Mouse (Mus musculus) WW6 (cell line): Measurements from ENCODE around the gene Heatr5b.
"Not testable (repeated sequence)": the region's sequence is repeated elsewhere in the genome, so short reads cannot be mapped to it uniquely, and the experiment has no call there.

Experiments used
- DNase-seq: peaks from one replicate; pipeline ENCODE4 v3.0.0-alpha.2; 2013; ENCODE audit warnings: low read depth, low spot score

Gene Heatr5b

DNA sequence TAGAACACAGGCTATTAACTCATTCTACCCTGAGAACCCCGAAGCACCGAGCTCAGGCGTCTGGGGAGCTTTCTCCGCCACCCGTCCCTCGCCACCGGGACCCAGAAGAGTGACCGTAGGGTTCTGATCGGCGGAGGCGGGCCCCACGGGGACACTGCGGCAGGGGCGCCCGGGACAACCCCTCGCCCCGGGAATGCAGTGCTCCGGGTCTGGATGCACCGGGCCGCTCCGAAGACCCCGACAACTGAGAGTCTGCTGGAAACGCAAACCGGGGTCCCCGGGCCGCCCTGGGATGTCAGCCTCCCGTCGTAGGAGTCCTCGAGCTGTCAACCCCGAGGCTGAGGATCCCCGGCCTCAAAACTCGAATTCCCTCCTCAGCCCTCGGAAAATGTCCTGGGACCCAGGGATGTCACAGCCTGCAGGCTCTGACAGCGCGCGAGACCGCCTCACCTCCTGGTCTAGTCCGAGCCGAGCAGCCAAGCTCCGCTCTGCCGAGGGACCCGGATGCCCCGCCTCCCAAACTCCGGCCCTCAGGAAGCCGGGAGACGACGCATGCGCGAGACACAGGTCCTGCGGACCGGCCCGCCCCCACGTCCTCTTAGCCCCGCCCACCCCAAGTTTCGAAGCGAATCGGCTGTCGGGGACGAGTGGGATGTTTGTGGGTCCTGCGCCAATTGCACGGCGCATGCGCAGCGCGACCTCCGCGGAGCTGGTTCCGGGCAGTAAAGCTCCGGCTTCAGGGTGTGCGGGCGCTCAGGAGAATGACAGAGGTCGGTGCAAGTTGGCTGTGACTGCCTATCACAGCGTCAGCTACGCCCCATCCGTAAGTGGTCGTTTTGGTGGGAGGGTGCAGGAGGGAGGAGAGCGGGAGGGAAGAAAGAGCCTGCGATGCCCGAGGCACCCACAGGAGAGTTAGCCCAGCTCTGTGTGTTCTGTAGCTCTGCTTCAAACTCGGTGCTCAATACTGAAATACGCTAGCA lies at the start of gene Heatr5b, which contains the start of gene Gpatch11:
Heatr5b (minus strand) TSS at position 509 of the 980 bp plus-strand sequence.
Gpatch11 (plus strand) TSS at position 712 of the 980 bp plus-strand sequence.
- peak; percentile 93 for DNase-seq

GRCm38 (mm10) chr17:78883291-78883690 lies 48.1 kb upstream of the Heatr5b start:
- no peak for DNase-seq

DNA sequence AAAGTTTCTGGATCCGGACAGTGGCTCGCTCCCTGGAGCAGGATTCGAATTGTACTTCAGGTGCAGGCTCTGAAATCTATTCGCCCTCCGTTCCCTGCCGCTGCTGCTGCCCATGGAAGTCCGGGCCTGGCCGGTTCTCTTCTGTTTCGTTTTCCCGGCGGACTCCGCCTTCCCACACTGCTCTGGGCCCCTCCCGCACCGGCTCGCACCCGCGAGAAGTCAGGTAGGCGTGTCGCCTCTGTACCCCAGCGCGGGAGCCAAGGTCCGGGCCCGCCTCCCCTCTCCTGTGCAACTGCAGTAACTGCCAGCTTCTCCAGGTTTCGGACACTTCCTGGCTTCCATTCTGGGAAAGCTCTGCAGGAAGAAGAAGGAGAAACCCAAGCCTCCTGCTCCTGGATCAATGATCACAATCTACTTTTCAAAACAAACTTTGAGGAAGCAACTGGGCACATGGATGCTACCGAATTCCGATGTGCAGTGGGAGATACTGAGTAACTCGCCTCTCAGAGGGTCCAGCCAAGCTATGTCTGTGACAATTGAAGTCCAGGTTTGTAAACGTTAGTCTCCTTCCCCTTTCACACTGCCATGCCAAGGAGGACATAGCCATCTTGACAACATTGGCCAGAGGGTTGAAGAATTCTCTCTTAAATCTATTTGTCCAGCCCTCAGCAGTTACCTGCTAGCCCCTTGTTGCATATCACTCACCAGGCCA lies 47.4 kb upstream of the Heatr5b start, which contains the start of gene Eif2ak2:
Eif2ak2 (minus strand) TSS at position 173 of the 712 bp plus-strand sequence.
- DNase-seq = peak; percentile 63

DNA sequence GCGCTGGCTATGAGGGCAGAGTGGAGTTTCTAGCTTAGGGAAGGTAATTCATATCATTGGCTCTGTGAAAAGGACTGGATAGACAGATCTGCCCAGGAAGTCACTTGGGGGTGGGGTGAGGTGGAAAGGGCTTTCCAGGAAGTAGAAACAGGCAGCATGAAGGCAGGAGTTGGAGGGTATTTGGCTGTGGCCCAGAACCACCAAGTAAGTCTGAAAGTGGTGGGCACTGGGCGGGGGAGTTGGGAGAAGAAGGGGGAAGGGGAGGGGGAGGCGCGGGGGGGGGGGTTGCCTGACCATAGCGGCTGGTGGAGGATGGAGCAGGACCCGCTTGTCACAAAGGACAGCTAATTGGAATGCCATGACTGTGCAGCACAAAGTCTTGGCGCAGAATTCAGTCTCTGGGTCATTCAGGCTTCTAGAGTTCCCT lies 46.7 kb upstream of the Heatr5b start:
- DNase-seq = no peak

- DNase-seq = no peak
Observed at GRCm38 (mm10) chr17:78873886-78874285, 38.7 kb upstream of the Heatr5b start.

GRCm38 (mm10) chr17:78856243-78856642 lies 21.1 kb upstream of the Heatr5b start:
- DNase-seq = no peak

GRCm38 (mm10) chr17:78842271-78842928 lies 7.2 kb upstream of the Heatr5b start:
- no peak for DNase-seq

DNA sequence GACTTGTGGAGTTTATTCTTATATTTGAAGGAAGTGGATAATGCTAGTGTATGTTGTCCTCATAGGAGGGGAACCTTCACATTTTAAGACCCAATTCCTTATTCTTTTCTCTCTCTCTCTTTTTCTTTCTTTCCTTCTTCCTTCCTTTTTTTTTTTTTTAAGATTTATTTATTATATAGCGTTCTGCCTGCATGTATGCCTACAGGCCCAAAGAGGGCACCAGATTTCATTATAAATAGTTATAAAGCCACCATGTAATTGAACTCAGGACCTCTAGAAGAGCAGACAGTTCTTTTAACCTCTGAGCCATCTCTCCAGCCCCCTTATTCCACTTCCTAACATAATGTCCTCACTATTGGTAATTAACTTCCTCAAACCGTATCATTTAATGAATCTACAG lies 892 bp upstream of the Heatr5b start:
- no peak for DNase-seq

DNA sequence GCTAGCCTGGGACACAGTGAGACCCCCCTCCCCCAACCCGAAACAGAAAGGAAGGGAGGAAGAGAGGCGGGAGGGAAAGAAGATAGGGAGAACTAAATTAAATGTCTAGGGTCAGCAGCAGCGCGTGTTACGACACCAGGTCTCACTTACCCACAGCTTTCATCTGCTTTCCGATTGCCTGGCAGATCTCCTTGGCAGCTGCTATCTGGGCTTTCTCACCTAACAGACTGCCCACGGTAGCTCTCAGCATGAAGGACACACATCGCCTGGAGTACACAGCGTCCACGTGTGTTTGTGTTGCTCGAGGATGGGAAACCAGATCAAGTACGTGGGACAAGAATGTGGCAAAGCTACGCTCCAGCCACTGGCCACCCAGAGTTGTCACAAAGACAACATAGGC lies 10.8 kb downstream of the Heatr5b start:
- no peak for DNase-seq

- no peak for DNase-seq
Observed at GRCm38 (mm10) chr17:78809582-78809981, 25.6 kb downstream of the Heatr5b start.

GRCm38 (mm10) chr17:78809019-78809418 lies 26.1 kb downstream of the Heatr5b start:
- DNase-seq = no peak

DNA sequence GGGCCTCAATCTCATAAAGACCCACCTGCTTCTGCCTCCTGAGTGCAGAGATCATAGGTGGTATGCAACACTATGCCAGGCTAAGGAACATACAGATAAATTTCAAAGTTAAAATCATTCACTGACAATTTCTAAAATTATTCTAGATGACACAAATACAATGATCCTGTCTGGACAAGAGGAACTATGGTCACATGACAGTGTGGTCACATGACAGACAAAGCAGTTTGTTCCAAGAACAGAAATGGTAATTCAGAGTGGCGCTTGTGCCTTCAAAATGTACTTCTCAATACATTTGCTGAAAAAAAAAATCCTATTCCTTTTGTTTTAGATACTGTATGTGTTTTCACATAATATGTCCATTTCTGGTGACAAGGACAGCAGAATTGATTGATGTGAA lies 37.9 kb downstream of the Heatr5b start:
- no peak for DNase-seq

GRCm38 (mm10) chr17:78794390-78794789 lies 40.8 kb downstream of the Heatr5b start:
- no peak for DNase-seq

DNA sequence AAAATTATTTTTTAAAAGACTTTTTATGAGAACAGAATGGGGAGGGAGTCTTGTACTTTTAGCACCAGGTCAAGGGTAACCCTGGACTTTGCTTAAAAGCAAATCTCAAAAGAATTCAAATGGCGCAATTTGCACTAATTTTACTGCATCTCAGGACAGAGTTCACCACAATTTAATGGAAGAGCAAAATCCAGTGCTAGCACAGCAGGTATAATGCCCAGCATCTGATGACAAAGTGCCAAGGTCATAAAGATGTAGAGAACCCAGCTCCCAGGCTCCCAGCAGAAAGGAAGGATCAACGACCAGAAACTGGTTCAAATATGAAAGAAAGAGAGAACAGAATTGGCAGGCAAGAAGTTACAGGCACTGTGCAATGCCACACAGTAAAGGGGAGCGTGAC lies 43.0 kb downstream of the Heatr5b start:
- no peak for DNase-seq

GRCm38 (mm10) chr17:78791690-78792070 lies 43.5 kb downstream of the Heatr5b start:
- DNase-seq = no peak

- DNase-seq = no peak
Observed at GRCm38 (mm10) chr17:78791068-78791689, 44.0 kb downstream of the Heatr5b start.

DNA sequence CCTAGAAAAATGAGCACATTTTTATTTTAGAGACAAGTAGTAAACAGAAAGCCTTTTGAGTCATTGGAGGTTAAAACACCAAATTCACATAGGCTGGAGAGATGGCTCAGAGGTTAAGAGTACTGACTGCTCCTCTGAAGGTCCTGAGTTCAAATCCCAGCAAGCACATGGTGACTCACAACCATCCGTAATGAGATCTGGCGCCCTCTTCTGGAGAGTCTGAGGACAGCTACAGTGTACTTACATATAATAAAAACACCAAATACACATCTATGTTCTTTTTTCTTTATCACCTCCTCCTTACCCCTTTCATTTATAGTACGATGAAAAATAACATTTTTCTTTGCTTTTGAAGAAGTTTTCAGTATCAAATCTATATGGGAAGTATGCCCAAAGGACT lies 46.9 kb downstream of the Heatr5b start:
- not testable (repeated sequence) for DNase-seq

DNA sequence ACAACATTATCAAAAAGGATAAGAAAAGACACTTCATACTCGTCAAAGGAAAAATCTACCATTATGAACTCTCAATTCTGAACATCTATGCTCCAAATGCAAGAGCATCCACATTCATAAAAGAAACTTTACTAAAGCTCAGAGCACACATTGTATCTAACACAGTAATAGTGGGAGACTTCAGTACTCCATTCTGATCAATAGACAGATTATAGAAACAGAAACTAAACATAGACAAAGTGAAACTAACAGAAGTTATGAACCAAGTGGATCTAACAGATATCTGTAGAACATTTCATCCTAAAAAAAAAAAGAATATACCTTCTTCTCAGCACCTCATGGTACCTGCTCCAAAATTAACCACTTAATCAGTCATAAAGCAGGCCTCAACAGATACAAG lies 56.4 kb downstream of the Heatr5b start:
- DNase-seq = no peak

DNA sequence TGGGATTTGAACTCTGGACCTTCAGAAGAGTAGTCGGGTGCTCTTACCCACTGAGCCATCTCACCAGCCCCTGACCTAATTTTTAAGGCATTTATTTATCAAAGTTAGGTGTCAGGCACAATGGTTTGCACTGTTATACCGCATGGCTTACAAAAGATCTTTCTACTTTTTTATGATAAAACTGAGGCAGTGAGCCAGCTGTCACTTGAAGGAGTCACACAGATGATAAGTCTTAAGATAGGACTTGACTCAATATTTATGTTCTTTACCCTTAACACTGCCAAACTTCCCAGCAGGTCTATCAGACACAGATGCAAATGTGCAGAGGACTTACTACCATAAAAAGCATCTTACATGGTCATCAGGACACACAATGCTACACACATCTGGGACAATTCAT lies 62.8 kb downstream of the Heatr5b start:
- no peak for DNase-seq

GRCm38 (mm10) chr17:78770932-78771331 lies 64.2 kb downstream of the Heatr5b start:
- no peak for DNase-seq

- no peak for DNase-seq
Observed at GRCm38 (mm10) chr17:78769341-78769740, 65.8 kb downstream of the Heatr5b start.
